Mouse (Mus musculus): ENCODE data around the gene Pbx1. TPM values are rescaled to one million over a fixed set of nuclear protein-coding genes. Genes with fewer than 3 reads are reported as not detected.

The Pbx1 gene
- total RNA-seq, 1 experiment: 10.0 TPM

DNA sequence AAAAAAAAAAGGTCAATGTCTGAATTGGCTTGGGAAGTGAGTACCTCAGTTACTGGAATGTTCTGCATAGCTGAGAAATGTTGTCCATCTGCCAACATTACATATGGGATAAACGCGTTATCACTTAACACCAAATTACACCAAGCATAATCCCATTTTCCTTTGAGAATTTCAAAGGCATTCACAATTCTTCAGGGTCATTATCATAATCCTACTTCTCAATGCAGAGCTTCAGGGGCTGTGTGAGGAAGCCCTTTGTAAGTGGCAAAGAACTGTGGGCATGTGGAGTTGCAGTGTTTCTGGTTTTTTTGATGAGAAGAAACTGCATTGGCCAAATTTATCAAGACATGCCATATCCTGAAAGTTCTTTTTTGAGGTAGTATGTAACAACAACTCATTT lies 333.3 kb downstream of the Pbx1 start:
- H3K27ac ChIP-seq (ENCODE audit: insufficient read depth, low read depth, low read length, poor library complexity, severe bottlenecking): no peak overlapping the region
- no peaks in the 10 kb centered on the region for H3K9me3 ChIP-seq (ENCODE audit: control insufficient read depth, insufficient read depth, low read depth, low read length)
- H3K36me3 ChIP-seq (ENCODE audit: control insufficient read depth, insufficient read depth, low read length, poor library complexity, severe bottlenecking): no peaks in the 10 kb centered on the region
- H3K4me3 ChIP-seq (ENCODE audit: insufficient read depth in 1 of 2, low read depth in 1 of 2, low read length in 2 of 2, poor library complexity in 1 of 2, severe bottlenecking in 1 of 2): no peak overlapping the region
- TF ChIP-seq ZNF384 (IDR thresholded peaks at IDR 0.05; ENCODE audit: low read depth, low read length) (no peak), MAFK (IDR thresholded peaks at IDR 0.05; ENCODE audit: insufficient read depth, low read depth, low read length) (no peak), HCFC1 (IDR thresholded peaks at IDR 0.05; ENCODE audit: borderline replicate concordance, insufficient read depth, low read length) (no peak), ZC3H11A (IDR thresholded peaks at IDR 0.05; ENCODE audit: borderline replicate concordance, low read depth, low read length) (no peak), CHD2 (IDR thresholded peaks at IDR 0.05; ENCODE audit: low read depth, low read length) (no peak)
- DNase-seq (ENCODE audit: low read depth, low spot score): no peak
- in situ Hi-C loops (cut with MboI; ENCODE audit: low sequenced_read_pairs in 2 of 2, unreplicated experiment in 2 of 2): no loop called here
- H3K9ac ChIP-seq (ENCODE audit: insufficient read depth, low read depth, low read length, poor library complexity, severe bottlenecking): no peak overlapping the region
- H3K4me1 ChIP-seq (ENCODE audit: control insufficient read depth in 2 of 2, insufficient read depth in 2 of 2, low read length in 2 of 2, poor library complexity in 1 of 2): peaks cover 2 to 4% of the 10 kb centered on the region in 2 experiments; a peak in 1 of 4 replicates

DNA sequence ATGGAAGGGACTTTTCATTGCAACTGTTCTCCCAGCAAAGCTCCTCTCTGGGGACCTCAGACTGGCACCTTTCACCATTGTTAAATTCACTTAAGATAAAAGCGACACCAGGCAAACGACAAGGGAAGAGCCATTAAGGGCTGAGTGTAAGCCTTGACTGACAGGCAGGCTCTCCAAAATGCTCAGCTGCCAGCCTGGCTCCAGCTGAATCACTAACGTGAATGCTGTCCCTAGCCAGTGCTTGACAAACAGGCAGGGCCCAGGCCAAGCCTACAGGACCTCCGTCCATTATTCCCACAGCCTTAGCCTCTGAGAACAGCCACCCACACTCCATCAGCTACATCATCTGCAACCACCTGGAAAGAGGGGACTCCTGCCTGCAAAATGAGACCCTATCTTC lies 337.4 kb downstream of the Pbx1 start:
- H3K9me3 ChIP-seq (ENCODE audit: control insufficient read depth, insufficient read depth, low read depth, low read length): no peaks in the 10 kb centered on the region
- no peaks in the 10 kb centered on the region for H3K4me1 ChIP-seq (ENCODE audit: control insufficient read depth in 2 of 2, insufficient read depth in 2 of 2, low read length in 2 of 2, poor library complexity in 1 of 2)
- H3K27ac ChIP-seq (ENCODE audit: insufficient read depth, low read depth, low read length, poor library complexity, severe bottlenecking): no peak overlapping the region
- H3K36me3 ChIP-seq (ENCODE audit: control insufficient read depth, insufficient read depth, low read length, poor library complexity, severe bottlenecking): no peaks in the 10 kb centered on the region
- H3K9ac ChIP-seq (ENCODE audit: insufficient read depth, low read depth, low read length, poor library complexity, severe bottlenecking): no peak overlapping the region
- DNase-seq (ENCODE audit: low read depth, low spot score): no peak
- TF ChIP-seq MAFK (IDR thresholded peaks at IDR 0.05; ENCODE audit: insufficient read depth, low read depth, low read length) (no peak), ZNF384 (IDR thresholded peaks at IDR 0.05; ENCODE audit: low read depth, low read length) (no peak), CHD2 (IDR thresholded peaks at IDR 0.05; ENCODE audit: low read depth, low read length) (no peak), HCFC1 (IDR thresholded peaks at IDR 0.05; ENCODE audit: borderline replicate concordance, insufficient read depth, low read length) (no peak), ZC3H11A (IDR thresholded peaks at IDR 0.05; ENCODE audit: borderline replicate concordance, low read depth, low read length) (no peak)
- in situ Hi-C loops (cut with MboI; ENCODE audit: low sequenced_read_pairs in 2 of 2, unreplicated experiment in 2 of 2): no loop called here
- H3K4me3 ChIP-seq (ENCODE audit: insufficient read depth in 1 of 2, low read depth in 1 of 2, low read length in 2 of 2, poor library complexity in 1 of 2, severe bottlenecking in 1 of 2): no peak overlapping the region

DNA sequence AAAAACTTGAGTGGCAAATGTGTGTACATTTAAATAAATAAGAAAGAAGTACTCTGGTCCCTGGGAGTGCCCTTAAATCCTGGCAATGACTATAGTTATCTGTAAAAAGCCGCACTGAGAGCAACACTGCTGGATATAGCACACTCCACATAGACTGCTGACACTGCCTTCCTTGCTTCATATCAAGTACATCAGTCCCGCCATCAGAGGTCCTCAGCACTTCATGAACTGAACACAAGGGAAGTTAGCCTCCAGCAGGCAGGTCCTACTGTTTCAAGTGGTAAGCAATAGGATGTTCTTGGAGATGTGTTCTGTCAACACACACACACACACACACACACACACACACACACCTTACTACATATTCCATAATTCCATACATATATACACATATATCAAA lies 339.0 kb downstream of the Pbx1 start:
- no peaks in the 10 kb centered on the region for H3K9me3 ChIP-seq (ENCODE audit: control insufficient read depth, insufficient read depth, low read depth, low read length)
- H3K36me3 ChIP-seq (ENCODE audit: control insufficient read depth, insufficient read depth, low read length, poor library complexity, severe bottlenecking): no peaks in the 10 kb centered on the region
- in situ Hi-C loops (cut with MboI; ENCODE audit: low sequenced_read_pairs in 2 of 2, unreplicated experiment in 2 of 2): no loop called here
- H3K9ac ChIP-seq (ENCODE audit: insufficient read depth, low read depth, low read length, poor library complexity, severe bottlenecking): no peak overlapping the region
- TF ChIP-seq MAFK (IDR thresholded peaks at IDR 0.05; ENCODE audit: insufficient read depth, low read depth, low read length) (no peak), CHD2 (IDR thresholded peaks at IDR 0.05; ENCODE audit: low read depth, low read length) (no peak), ZNF384 (IDR thresholded peaks at IDR 0.05; ENCODE audit: low read depth, low read length) (no peak), ZC3H11A (IDR thresholded peaks at IDR 0.05; ENCODE audit: borderline replicate concordance, low read depth, low read length) (no peak)
- no peak overlapping the region for H3K4me3 ChIP-seq (ENCODE audit: insufficient read depth in 1 of 2, low read depth in 1 of 2, low read length in 2 of 2, poor library complexity in 1 of 2, severe bottlenecking in 1 of 2)
- no peak for DNase-seq (ENCODE audit: low read depth, low spot score)
- H3K27ac ChIP-seq (ENCODE audit: insufficient read depth, low read depth, low read length, poor library complexity, severe bottlenecking): no peak overlapping the region
- H3K4me1 ChIP-seq (ENCODE audit: control insufficient read depth in 2 of 2, insufficient read depth in 2 of 2, low read length in 2 of 2, poor library complexity in 1 of 2): no peaks in the 10 kb centered on the region

DNA sequence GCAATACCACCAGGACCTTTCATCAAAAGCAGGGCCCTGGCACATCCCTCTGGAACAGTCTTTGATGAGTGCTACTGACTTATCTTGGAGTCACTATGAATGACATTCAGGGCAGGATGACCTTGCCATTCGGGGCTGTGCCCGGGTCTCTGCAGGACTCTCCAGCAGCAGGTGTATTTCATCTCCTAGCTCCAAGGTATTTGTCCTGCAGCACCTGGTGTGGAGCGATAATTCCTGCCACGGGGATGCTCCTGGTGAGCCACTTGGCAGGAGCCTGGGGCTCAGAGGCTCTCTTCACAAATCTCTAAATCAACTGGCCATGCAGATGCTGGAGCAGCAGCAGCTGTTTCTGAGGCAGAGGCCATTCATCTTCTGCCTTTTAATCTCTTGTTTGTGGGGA lies 340.4 kb downstream of the Pbx1 start:
- TF ChIP-seq MAFK (IDR thresholded peaks at IDR 0.05; ENCODE audit: insufficient read depth, low read depth, low read length): no peak
- no peak for TF ChIP-seq HCFC1 (IDR thresholded peaks at IDR 0.05; ENCODE audit: borderline replicate concordance, insufficient read depth, low read length)
- no peak for DNase-seq (ENCODE audit: low read depth, low spot score)
- Histone ChIP-seq H3K27ac (ENCODE audit: insufficient read depth, low read depth, low read length, poor library complexity, severe bottlenecking) (no peak overlapping the region), H3K9ac (ENCODE audit: insufficient read depth, low read depth, low read length, poor library complexity, severe bottlenecking) (no peak overlapping the region), H3K4me1 (ENCODE audit: control insufficient read depth in 2 of 2, insufficient read depth in 2 of 2, low read length in 2 of 2, poor library complexity in 1 of 2) (no peaks in the 10 kb centered on the region), H3K9me3 (ENCODE audit: control insufficient read depth, insufficient read depth, low read depth, low read length) (no peaks in the 10 kb centered on the region), H3K4me3 (ENCODE audit: insufficient read depth in 1 of 2, low read depth in 1 of 2, low read length in 2 of 2, poor library complexity in 1 of 2, severe bottlenecking in 1 of 2) (no peak overlapping the region), H3K36me3 (ENCODE audit: control insufficient read depth, insufficient read depth, low read length, poor library complexity, severe bottlenecking) (no peaks in the 10 kb centered on the region)
- in situ Hi-C loops (cut with MboI; ENCODE audit: low sequenced_read_pairs in 2 of 2, unreplicated experiment in 2 of 2): no loop called here

DNA sequence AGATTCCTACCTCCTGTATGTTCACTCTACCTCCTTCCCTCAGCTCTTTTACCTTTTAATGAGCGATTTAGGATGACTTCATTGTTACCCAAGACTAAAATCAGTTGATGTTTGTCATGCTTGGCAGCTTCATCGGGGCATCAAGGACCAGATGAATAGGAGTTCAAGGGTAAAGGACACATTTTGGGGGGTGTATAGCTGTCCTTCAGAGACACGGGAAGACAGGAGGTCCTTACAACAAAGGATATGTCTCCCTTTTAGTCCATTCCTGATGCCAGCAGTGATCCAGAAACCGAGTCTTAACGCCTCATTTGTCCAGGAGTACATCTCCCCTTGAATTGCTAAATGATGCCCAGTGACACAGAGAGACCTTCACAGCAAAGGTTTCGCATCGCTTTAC lies 343.4 kb downstream of the Pbx1 start:
- TF ChIP-seq CHD2 (IDR thresholded peaks at IDR 0.05; ENCODE audit: low read depth, low read length) (no peak), ZC3H11A (IDR thresholded peaks at IDR 0.05; ENCODE audit: borderline replicate concordance, low read depth, low read length) (no peak), MAFK (IDR thresholded peaks at IDR 0.05; ENCODE audit: insufficient read depth, low read depth, low read length) (no peak), HCFC1 (IDR thresholded peaks at IDR 0.05; ENCODE audit: borderline replicate concordance, insufficient read depth, low read length) (no peak), ZNF384 (IDR thresholded peaks at IDR 0.05; ENCODE audit: low read depth, low read length) (no peak)

More for the DNA sequence above, 343.4 kb downstream of the Pbx1 start:
- Histone ChIP-seq H3K9me3 (ENCODE audit: control insufficient read depth, insufficient read depth, low read depth, low read length) (no peaks in the 10 kb centered on the region), H3K9ac (ENCODE audit: insufficient read depth, low read depth, low read length, poor library complexity, severe bottlenecking) (no peak overlapping the region), H3K4me1 (ENCODE audit: control insufficient read depth in 2 of 2, insufficient read depth in 2 of 2, low read length in 2 of 2, poor library complexity in 1 of 2) (no peaks in the 10 kb centered on the region), H3K4me3 (ENCODE audit: insufficient read depth in 1 of 2, low read depth in 1 of 2, low read length in 2 of 2, poor library complexity in 1 of 2, severe bottlenecking in 1 of 2) (no peak overlapping the region), H3K36me3 (ENCODE audit: control insufficient read depth, insufficient read depth, low read length, poor library complexity, severe bottlenecking) (no peaks in the 10 kb centered on the region), H3K27ac (ENCODE audit: insufficient read depth, low read depth, low read length, poor library complexity, severe bottlenecking) (no peak overlapping the region)
- DNase-seq (ENCODE audit: low read depth, low spot score): no peak
- in situ Hi-C loops (cut with MboI; ENCODE audit: low sequenced_read_pairs in 2 of 2, unreplicated experiment in 2 of 2): no loop called here

Data from ES-E14 (cell line).